Mouse (Mus musculus) adrenal gland, postnatal 25 days (tissue): Measurements from ENCODE around the gene Uri1. TPM values are rescaled to one million over a fixed set of nuclear protein-coding genes. Genes with fewer than 3 reads are reported as not detected.

Source experiments
- DNase-seq: peaks from one replicate; pipeline ENCODE4 v3.0.0; 2021; ENCODE audit warnings: mixed read lengths
- total RNA-seq: library from RNA; stranded (reverse); gene quantifications from 2 replicates; pipeline ENCODE4 v1.2.3, GENCODE M21; 2021

Uri1 gene
- total RNA-seq, 1 experiment from 2014 or later: 49.6 TPM

DNA sequence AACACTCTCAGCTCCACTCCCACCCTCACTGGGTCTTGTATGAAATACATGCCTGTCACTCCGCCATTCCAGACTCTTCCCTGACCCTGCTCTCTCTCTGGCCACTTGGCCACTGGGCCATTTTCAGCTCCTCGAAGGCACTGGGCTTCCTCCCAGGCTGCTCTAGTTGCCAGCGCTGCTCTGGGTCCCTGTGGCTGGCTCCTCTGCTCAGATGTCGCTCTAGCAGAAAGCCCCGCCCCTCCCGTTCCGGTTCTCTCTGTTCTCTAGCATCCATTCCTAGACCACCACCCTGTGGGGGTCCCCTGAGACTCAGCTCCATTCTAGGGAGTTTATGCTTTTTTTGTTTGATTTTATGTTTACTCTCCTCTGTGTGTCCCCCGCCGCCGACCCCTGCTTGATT is 104.4 kb downstream of the Uri1 start:
- no peak for DNase-seq

DNA sequence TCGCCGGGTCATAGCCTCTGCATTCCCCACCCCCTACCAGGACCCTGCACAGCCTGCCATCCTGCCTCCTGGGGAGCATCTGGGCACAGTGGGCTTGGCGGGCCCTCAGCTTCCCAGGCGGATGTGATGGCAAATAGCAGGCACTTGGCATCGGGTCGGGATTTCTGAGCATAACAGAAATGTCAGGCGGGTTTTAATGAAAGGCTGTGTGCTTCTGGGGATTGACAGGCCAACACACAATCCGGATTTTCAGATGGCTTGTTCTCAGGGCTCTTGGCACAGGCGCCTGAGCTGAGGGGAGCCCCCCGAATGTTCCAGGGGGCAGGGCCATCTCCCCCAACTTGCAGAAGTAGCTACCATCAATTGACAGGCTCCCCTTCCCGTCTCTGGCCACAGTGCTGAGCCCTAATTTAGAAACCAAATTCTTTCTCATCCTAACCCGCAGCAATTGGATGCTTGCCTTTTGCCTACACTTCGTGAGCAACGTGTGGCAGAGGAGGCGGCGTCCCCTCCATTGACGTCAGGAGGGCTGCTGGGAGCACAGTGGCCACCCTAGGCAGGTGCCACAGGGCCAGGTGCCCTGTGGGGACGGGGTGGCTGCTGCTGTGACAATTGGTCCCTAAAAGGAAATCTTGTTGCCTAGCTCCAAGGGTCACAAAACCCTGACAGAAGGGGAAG is 106.5 kb downstream of the Uri1 start:
- no peak for DNase-seq

DNA sequence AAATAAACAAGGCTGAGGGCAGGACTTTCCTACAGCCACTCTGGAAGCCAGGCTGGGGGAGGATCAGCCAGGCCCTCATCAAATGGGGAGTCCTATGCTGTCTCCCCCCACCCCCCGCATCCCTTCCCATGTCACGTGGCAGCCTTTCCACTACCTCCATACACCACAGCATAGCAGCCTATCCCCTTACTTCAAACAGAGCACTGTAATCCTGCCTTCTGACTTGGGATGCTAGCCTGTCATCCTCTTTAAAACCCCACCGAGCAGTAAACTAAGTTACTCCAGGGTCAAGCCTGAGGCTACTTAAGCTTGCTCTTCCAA is 111.6 kb downstream of the Uri1 start:
- no peak for DNase-seq

DNA sequence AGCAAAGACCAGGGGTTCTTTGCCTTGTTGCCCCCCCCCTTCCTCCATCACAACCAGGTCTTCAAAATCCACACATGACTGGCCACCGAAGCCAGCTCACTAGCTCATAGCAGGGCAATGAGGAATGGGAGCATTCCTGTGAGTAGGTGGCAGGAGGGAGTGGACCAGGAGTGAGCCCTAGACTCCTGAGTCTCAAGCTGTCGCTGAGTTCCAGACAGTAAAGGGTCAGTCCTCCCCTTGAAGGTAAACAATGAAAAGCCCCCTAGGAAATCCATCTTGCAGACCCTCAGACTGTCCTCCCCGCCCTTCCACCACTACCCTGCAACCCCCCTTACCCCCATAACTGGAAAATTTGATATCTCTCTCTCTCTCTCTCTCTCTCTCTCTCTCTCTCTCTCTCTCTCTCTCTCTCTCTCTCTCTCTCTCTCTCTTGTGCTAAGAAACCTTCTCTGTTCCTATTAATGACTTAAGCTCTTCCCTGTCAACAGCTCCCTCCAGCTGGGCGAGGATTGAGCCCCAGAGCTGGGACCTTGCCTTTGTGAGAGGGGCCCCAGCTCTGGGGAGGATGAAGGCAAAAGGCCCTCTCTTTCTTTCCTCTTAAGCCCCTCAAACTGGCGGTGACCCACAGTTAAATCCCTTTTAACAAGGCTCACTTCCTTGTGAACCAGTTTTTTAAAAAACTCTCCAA is 112.1 kb downstream of the Uri1 start:
- DNase-seq: no peak

GRCm38 (mm10) chr7:37910161-37910560 is 113.2 kb downstream of the Uri1 start:
- DNase-seq: no peak

Other genes starting within 250 kb of the Uri1 start
- 6.7 and 9.9 TPM in 2 replicates for gene Zfp536, start 249.9 kb downstream of the Uri1 start, total RNA-seq
- gene Ccne1, start 84.0 kb upstream of the Uri1 start, total RNA-seq: 4.3 and 8.5 TPM in 2 replicates
- gene 1600014C10Rik, start 159.7 kb upstream of the Uri1 start, total RNA-seq: 31.1 and 39.9 TPM in 2 replicates
- gene Plekhf1, start 204.5 kb upstream of the Uri1 start, total RNA-seq: 1.9 and 2.2 TPM in 2 replicates
- 45.8 and 60.1 TPM in 2 replicates for gene Pop4, start 247.9 kb upstream of the Uri1 start, total RNA-seq